Mouse (Mus musculus) hindbrain, embryonic 15.5 days (tissue): Measurements from ENCODE around the gene Rnf151. TPM values are rescaled to one million over a fixed set of nuclear protein-coding genes. Genes with fewer than 3 reads are reported as not detected.
"Not testable (repeated sequence)": the region's sequence is repeated elsewhere in the genome, so short reads cannot be mapped to it uniquely, and the experiment has no call there.

Experiments used
- ATAC-seq: fragments of 200-750 bp; cut with Nextera tagmentation; 2 replicates; pipeline ENCODE4 v1.8.0; 2017; ENCODE audit warnings: low read depth, moderate number of reproducible peaks, moderate TSS enrichment; ENCODE audit not compliant: low FRiP score
- H3K27ac ChIP-seq: fragments of 300-500 bp; sonication (generic); replicated peaks from 2 replicates; pipeline ENCODE4 v1.5.1; 2015; ENCODE audit warnings: mild to moderate bottlenecking, inconsistent platforms
- H3K27me3 ChIP-seq: fragments of 300-500 bp; sonication (generic); 2 replicates; pipeline ENCODE4 v1.6.1; 2015; ENCODE audit warnings: control low read depth, inconsistent platforms
- H3K36me3 ChIP-seq: fragments of 300-500 bp; sonication (generic); 2 replicates; pipeline ENCODE4 v1.6.1; 2015; ENCODE audit warnings: control low read depth, inconsistent platforms
- H3K4me1 ChIP-seq: fragments of 300-500 bp; sonication (generic); replicated peaks from 2 replicates; pipeline ENCODE4 v1.6.1; 2015; ENCODE audit warnings: control low read depth, inconsistent platforms
- H3K4me2 ChIP-seq: fragments of 300-500 bp; sonication (generic); 2 replicates; pipeline ENCODE4 v1.6.1; 2015; ENCODE audit warnings: moderate library complexity, mild to moderate bottlenecking, inconsistent platforms
- H3K4me3 ChIP-seq: fragments of 300-500 bp; sonication (generic); 2 replicates; pipeline ENCODE4 v1.5.1; 2015; ENCODE audit warnings: mild to moderate bottlenecking, inconsistent platforms
- H3K9ac ChIP-seq: fragments of 300-500 bp; sonication (generic); 2 replicates; pipeline ENCODE4 v1.6.1; 2015; ENCODE audit warnings: inconsistent platforms
- H3K9me3 ChIP-seq: fragments of 300-500 bp; sonication (generic); 2 replicates; pipeline ENCODE4 v1.6.1; 2016; ENCODE audit warnings: control low read depth, inconsistent platforms
- WGBS: fragments of 180-500 bp; shearing (Covaris S2); methylation state at CpG from one replicate; pipeline ENCODE4 v1.1.7; 2015; 5-methylcytosine and 5-hydroxymethylcytosine counted together
- polyA plus RNA-seq: library from polyadenylated mRNA; unstranded; fragments of >200 nt; fragmentation: Nextera tagmentation; extraction: Ambion mirVana; gene quantifications from 2 replicates; pipeline ENCODE4 v1.2.1, GENCODE M21; 2015

Rnf151 gene
- polyA plus RNA-seq, 1 experiment from 2014 or later, result not detected

- Histone ChIP-seq H3K4me3 (no peak overlapping the region), H3K27ac (no peak overlapping the region)
- no peak for ATAC-seq
These were observed 46.5 kb downstream of the Rnf151 start for GRCm38 (mm10) chr17:24671346-24671745.

GRCm38 (mm10) chr17:24670246-24670844 is 47.5 kb downstream of the Rnf151 start:
- Histone ChIP-seq H3K9ac (peak overlapping the region; percentile 97), H3K4me3 (peak overlapping the region; percentile 95), H3K27ac (peak overlapping the region; percentile 85), H3K27me3 (no peaks in the 10 kb centered on the region), H3K36me3 (no peaks in the 10 kb centered on the region), H3K4me2 (peak overlapping the region; percentile 73), H3K9me3 (no peaks in the 10 kb centered on the region), H3K4me1 (peaks cover 36% of the 10 kb centered on the region)
- 13% methylated on average over 8 of the region's 8 CpGs for WGBS
- no peak for ATAC-seq

More at GRCm38 (mm10) chr17:24671346-24671745, 46.5 kb downstream of the Rnf151 start:
- Histone ChIP-seq H3K9ac (0 out of 2 replicates have a peak overlapping the region, but pooled peaks have one; percentile 97), H3K27me3 (no peaks in the 10 kb centered on the region), H3K9me3 (no peaks in the 10 kb centered on the region), H3K4me2 (peak overlapping the region; percentile 73), H3K4me1 (peaks cover 36% of the 10 kb centered on the region), H3K36me3 (no peaks in the 10 kb centered on the region)
- 79% methylated on average over 5 of the region's 5 CpGs for WGBS

GRCm38 (mm10) chr17:24669545-24670245 is 48.2 kb downstream of the Rnf151 start, which contains the start of gene Zfp598:
Zfp598 (plus strand) TSS chr17:24669687.
- ATAC-seq, result peak; percentile 97
- Histone ChIP-seq H3K27me3 (no peaks in the 10 kb centered on the region), H3K27ac (peak within 1 kb of the TSS; percentile 85), H3K36me3 (no peaks in the 10 kb centered on the region), H3K4me3 (peak within 1 kb of the TSS; percentile 95), H3K4me2 (peak within 1 kb of the TSS; percentile 73), H3K9ac (peak within 1 kb of the TSS; percentile 97), H3K9me3 (no peaks in the 10 kb centered on the region), H3K4me1 (peaks cover 36% of the 10 kb centered on the region)
- under 1% methylated on average over 58 of the region's 80 CpGs for WGBS

- peak; percentile 42 for ATAC-seq
- H3K27me3 ChIP-seq, H3K36me3 ChIP-seq, H3K9me3 ChIP-seq: not testable (repeated sequence)
- Histone ChIP-seq H3K4me2 (peak overlapping the region; percentile 73), H3K9ac (peak overlapping the region; percentile 97), H3K27ac (peak overlapping the region; percentile 85), H3K4me1 (peaks cover 36% of the 10 kb centered on the region), H3K4me3 (peak overlapping the region; percentile 95)
- WGBS, result 8% methylated on average over 15 of the region's 15 CpGs
These were observed 48.7 kb downstream of the Rnf151 start for GRCm38 (mm10) chr17:24669214-24669544.

- no peak for ATAC-seq
- Histone ChIP-seq H3K36me3 (no peaks in the 10 kb centered on the region), H3K27ac (no peak overlapping the region), H3K4me2 (no peak overlapping the region), H3K9ac (no peak overlapping the region), H3K27me3 (no peaks in the 10 kb centered on the region), H3K4me1 (peaks cover 30% of the 10 kb centered on the region), H3K9me3 (no peaks in the 10 kb centered on the region), H3K4me3 (no peak overlapping the region)
- WGBS, result 26% methylated on average over 6 of the region's 6 CpGs
These were observed 50.4 kb downstream of the Rnf151 start for GRCm38 (mm10) chr17:24667416-24667815.

GRCm38 (mm10) chr17:24667011-24667410 is 50.9 kb downstream of the Rnf151 start:
- not testable (repeated sequence) for H3K4me2 ChIP-seq, H3K9me3 ChIP-seq, ATAC-seq, H3K9ac ChIP-seq, H3K4me3 ChIP-seq, H3K36me3 ChIP-seq, H3K27ac ChIP-seq, H3K27me3 ChIP-seq
- H3K4me1 ChIP-seq, result peaks cover 26% of the 10 kb centered on the region
- WGBS, result 71% methylated on average over 7 of the region's 7 CpGs

Other genes with a start within 250 kb of the Rnf151 start
- 46.7 and 50.5 TPM in 2 replicates for gene E4f1, start 247.8 kb downstream of the Rnf151 start, polyA plus RNA-seq
- 72.6 and 75.6 TPM in 2 replicates for gene Pgp, start 247.7 kb downstream of the Rnf151 start, polyA plus RNA-seq
- 0.34 and 0.77 TPM in 2 replicates for gene Bricd5, start 244.2 kb downstream of the Rnf151 start, polyA plus RNA-seq
- 35.4 and 36.0 TPM in 2 replicates for gene Mlst8, start 239.0 kb downstream of the Rnf151 start, polyA plus RNA-seq
- 51.4 and 55.0 TPM in 2 replicates for gene Caskin1, start 229.5 kb downstream of the Rnf151 start, polyA plus RNA-seq
- 88.7 and 91.0 TPM in 2 replicates for gene Traf7, start 190.1 kb downstream of the Rnf151 start, polyA plus RNA-seq
- 6.3 and 8.2 TPM in 2 replicates for gene Rab26, start 183.9 kb downstream of the Rnf151 start, polyA plus RNA-seq
- gene Pkd1, start 168.2 kb downstream of the Rnf151 start, polyA plus RNA-seq, result 22.6 and 30.3 TPM in 2 replicates
- 71.7 and 81.0 TPM in 2 replicates for gene Tsc2, start 85.4 kb downstream of the Rnf151 start, polyA plus RNA-seq
- gene Nthl1, start 85.4 kb downstream of the Rnf151 start, polyA plus RNA-seq, result 11.4 and 11.6 TPM in 2 replicates
- 55.5 and 57.0 TPM in 2 replicates for gene Slc9a3r2, start 67.7 kb downstream of the Rnf151 start, polyA plus RNA-seq
- gene Npw, start 59.6 kb downstream of the Rnf151 start, polyA plus RNA-seq, result 0.31 and 0.54 TPM in 2 replicates
- 20.6 and 24.5 TPM in 2 replicates for gene Zfp598, start 48.4 kb downstream of the Rnf151 start, polyA plus RNA-seq
- gene Syngr3, start 28.1 kb downstream of the Rnf151 start, polyA plus RNA-seq, result 234 and 241 TPM in 2 replicates
- 36.5 and 36.6 TPM in 2 replicates for gene Gfer, start 21.9 kb downstream of the Rnf151 start, polyA plus RNA-seq
- 1.5 and 2.3 TPM in 2 replicates for gene Noxo1, start 21.8 kb downstream of the Rnf151 start, polyA plus RNA-seq
- gene Tbl3, start 10.4 kb downstream of the Rnf151 start, polyA plus RNA-seq, result 64.2 and 64.9 TPM in 2 replicates
- gene Rps2, start 53 bp upstream of the Rnf151 start, polyA plus RNA-seq, result 753 and 774 TPM in 2 replicates
- gene Ndufb10, start 6.4 kb upstream of the Rnf151 start, polyA plus RNA-seq, result 290 TPM in 2 replicates
- 0.22 TPM in 1 of 2 replicates, not detected in the other for gene Rpl3l, start 9.8 kb upstream of the Rnf151 start, polyA plus RNA-seq
- gene Msrb1, start 18.6 kb upstream of the Rnf151 start, polyA plus RNA-seq, result 19.4 and 20.8 TPM in 2 replicates
- gene Hs3st6, start 34.9 kb upstream of the Rnf151 start, polyA plus RNA-seq, result 0.30 and 0.33 TPM in 2 replicates
- not detected in 2 replicates for gene Meiob, start 86.2 kb upstream of the Rnf151 start, polyA plus RNA-seq
- 71.8 and 72.1 TPM in 2 replicates for gene Hagh, start 122.1 kb upstream of the Rnf151 start, polyA plus RNA-seq
- gene Fahd1, start 132.3 kb upstream of the Rnf151 start, polyA plus RNA-seq, result 20.5 and 20.7 TPM in 2 replicates
- gene Igfals, start 147.9 kb upstream of the Rnf151 start, polyA plus RNA-seq, result 0.12 and 0.24 TPM in 2 replicates
- gene Nubp2, start 168.3 kb upstream of the Rnf151 start, polyA plus RNA-seq, result 62.7 and 65.2 TPM in 2 replicates
- 78.5 and 87.6 TPM in 2 replicates for gene Spsb3, start 168.6 kb upstream of the Rnf151 start, polyA plus RNA-seq
- gene Eme2, start 177.0 kb upstream of the Rnf151 start, polyA plus RNA-seq, result 27.0 and 30.5 TPM in 2 replicates
- 80.1 and 82.3 TPM in 2 replicates for gene Mrps34, start 177.1 kb upstream of the Rnf151 start, polyA plus RNA-seq
- 81.6 and 85.5 TPM in 2 replicates for gene Nme3, start 178.4 kb upstream of the Rnf151 start, polyA plus RNA-seq
- gene Mapk8ip3, start 218.9 kb upstream of the Rnf151 start, polyA plus RNA-seq, result 92.2 and 101 TPM in 2 replicates
- 101 and 112 TPM in 2 replicates for gene Jpt2, start 242.6 kb upstream of the Rnf151 start, polyA plus RNA-seq